ENCODE assay signal across 18 mouse cellular contexts in genomic region chr17:57350212-57350611, GRCm38 (mm10).
"Had no signal": no experiment of that assay in that cellular context is flagged by ENCODE, and none has a peak within 500 bp of the region (broad histone marks: within the 10 kb centered on the region; RNA-seq: fewer than 3 reads in every experiment).

No protein-coding gene starts in this region.

- H3K9ac ChIP-seq: liver, embryonic 13.5 days; liver, embryonic 15.5 days; liver, postnatal 0 days; lung, embryonic 15.5 days; midbrain, embryonic 12.5 days; neural tube, embryonic 12.5 days had no signal

- H3K4me2 ChIP-seq: liver, embryonic 11.5 days; liver, embryonic 13.5 days; liver, embryonic 15.5 days; lung, embryonic 15.5 days; midbrain, embryonic 12.5 days; neural tube, embryonic 12.5 days had no signal

- H3K9me3 ChIP-seq: liver, embryonic 13.5 days; liver, embryonic 15.5 days; lung, embryonic 15.5 days; megakaryocyte, embryonic 14.5 days; midbrain, embryonic 12.5 days; neural tube, embryonic 12.5 days had no signal

- ATAC-seq: liver, postnatal 0 days; lung, postnatal 0 days had no signal

- DNase-seq: liver, embryonic 13.5 days; liver, postnatal 0 days; lung, adult 2 months; lung, postnatal 14 days; lung, postnatal 36 days; midbrain, embryonic 14.5 days; right cerebral cortex, postnatal 14 days; thymus, adult 18-20 months; thymus, postnatal 14 days; thymus, postnatal 36 days had no signal

- H3K27me3 ChIP-seq: liver, embryonic 13.5 days; liver, embryonic 15.5 days; lung, embryonic 15.5 days; midbrain, embryonic 12.5 days; neural tube, embryonic 12.5 days had no signal

- H3K4me3 ChIP-seq: liver, embryonic 13.5 days; liver, embryonic 15.5 days; lung, embryonic 15.5 days; megakaryocyte, embryonic 14.5 days; midbrain, embryonic 12.5 days; neural tube, embryonic 12.5 days had no signal

- H3K36me3 ChIP-seq: liver, embryonic 13.5 days; liver, embryonic 15.5 days; lung, embryonic 15.5 days; midbrain, embryonic 12.5 days; neural tube, embryonic 12.5 days had no signal

- H3K4me1 ChIP-seq: liver, embryonic 13.5 days; liver, embryonic 15.5 days; lung, embryonic 15.5 days; midbrain, embryonic 12.5 days; neural tube, embryonic 12.5 days had no signal

- H3K27ac ChIP-seq: liver, embryonic 13.5 days; liver, embryonic 15.5 days; lung, embryonic 15.5 days; macrophage; midbrain, embryonic 12.5 days; neural tube, embryonic 12.5 days had no signal
